Mouse (Mus musculus): ENCODE measurements around the gene Srsf10. TPM values are rescaled to one million over a fixed set of nuclear protein-coding genes. Genes with fewer than 3 reads are reported as not detected.

The Srsf10 gene
- 50.1 and 59.1 TPM in 2 replicates for polyA plus RNA-seq (2012; rRNA removed)

DNA sequence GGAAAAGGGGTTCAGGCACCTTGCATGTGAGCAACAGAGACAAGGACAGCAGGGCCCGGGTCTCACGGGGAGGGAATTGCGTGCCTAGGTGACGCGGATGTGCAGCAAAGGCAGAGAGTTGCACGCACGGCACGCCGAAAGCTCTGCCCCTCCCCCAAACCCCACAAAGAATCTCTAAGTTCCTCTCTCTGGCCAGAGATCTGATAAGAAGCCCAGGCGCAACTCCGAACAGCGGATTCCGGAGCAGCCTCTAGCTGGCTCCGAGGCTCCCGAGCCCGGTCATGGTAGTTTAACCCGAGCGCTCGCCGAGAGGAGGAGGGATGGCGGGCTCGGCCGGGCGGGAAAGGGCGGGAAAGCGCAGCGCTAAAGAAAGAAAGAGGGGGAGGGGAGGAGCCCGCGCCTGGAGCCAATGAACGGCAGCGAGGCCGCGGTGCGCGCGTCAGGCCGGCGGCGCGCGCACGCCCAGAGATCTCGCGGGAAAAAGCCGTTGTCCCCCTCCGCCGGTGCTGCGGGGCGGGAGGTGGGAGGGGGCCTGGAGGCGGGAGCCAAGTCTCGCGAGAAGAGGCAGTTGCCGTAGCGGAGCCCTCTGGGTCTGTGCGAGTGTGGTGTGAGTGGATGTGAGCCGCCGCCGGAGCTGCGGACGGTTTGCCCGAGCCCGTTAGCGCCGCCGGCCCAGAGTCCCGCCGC lies at the start of gene Srsf10:
Gene Srsf10, plus strand, starts transcription at position 212 of the 687 bp plus-strand sequence.

DNA sequence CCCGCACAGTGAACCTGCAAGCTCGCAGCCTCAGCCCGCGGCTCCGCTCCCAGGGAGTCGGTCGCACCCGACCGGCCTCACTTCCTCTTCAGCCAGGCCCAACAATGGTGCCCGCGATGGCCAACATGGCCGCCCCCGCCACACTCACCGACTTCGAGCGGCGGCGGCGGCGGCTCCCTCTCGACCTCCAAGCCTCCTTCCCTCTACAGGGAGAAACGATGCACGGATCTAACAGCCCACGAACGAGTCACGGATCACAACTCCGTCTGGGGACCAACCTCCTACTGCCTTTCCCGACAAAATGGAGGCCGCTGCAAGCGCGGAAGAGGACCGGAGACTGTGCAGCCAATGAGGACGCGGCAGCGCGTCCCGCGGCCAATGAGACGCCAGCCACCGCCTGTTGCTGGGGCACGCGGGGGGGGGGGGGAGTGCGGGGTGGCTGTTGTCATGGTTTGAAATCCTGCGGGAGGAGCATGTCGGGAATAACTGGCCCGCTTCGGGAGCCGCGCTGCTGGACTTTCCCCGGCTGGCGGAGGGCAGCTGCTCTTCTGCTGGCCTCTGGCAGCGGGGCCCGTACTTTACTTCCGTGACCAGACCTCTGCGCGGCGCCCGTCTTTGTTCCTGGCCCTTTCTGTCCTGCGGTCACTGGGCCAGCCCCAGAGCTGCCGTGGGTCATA lies 18.1 kb downstream of the Srsf10 start, which contains the start of gene Pnrc2:
Gene Pnrc2, minus strand, starts transcription at position 325 of the 677 bp plus-strand sequence.

DNA sequence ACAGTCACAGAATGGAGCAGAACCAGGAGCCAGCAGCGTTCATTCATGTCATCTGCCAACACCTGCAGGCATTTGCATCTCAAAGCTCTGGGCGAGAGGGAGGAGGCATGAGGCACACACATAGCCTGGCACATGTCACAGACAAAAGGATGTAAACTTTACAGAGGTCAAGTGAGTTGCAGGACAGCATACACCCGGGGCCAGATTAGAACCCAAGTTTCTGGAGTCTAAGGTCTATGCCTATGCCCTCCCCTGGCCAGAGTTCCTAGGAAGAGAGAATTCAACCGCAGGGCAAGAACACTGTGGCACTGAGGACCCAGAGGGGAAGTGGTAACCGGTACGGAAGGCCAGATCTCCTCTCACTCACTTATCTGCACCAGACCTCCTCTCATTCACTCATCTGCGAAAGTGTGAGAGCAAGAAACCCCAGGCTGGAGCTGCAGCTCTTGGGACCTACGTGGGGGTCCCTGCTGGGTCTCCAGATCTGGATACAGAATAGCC lies 39.6 kb downstream of the Srsf10 start, which contains the start of gene Cnr2:
Gene Cnr2, plus strand, starts transcription at position 324 of the 501 bp plus-strand sequence.

Other genes with a start within 250 kb of the Srsf10 start
- gene Ifnlr1, start 169.5 kb upstream of the Srsf10 start, polyA plus RNA-seq (2012; rRNA removed), result 0.08 and 0.09 TPM in 2 replicates
- 1.0 and 1.1 TPM in 2 replicates for gene Il22ra1, start 127.6 kb upstream of the Srsf10 start, polyA plus RNA-seq (2012; rRNA removed)
- 0.07 and 0.33 TPM in 2 replicates for gene Myom3, start 96.0 kb upstream of the Srsf10 start, polyA plus RNA-seq (2012; rRNA removed)
- gene Pnrc2, start 18.1 kb downstream of the Srsf10 start, polyA plus RNA-seq (2012; rRNA removed), result 47.9 and 52.3 TPM in 2 replicates
- gene Cnr2, start 39.6 kb downstream of the Srsf10 start, polyA plus RNA-seq (2012; rRNA removed), result 1.8 and 2.1 TPM in 2 replicates
- gene Fuca1, start 65.0 kb downstream of the Srsf10 start, polyA plus RNA-seq (2012; rRNA removed), result 11.9 and 12.6 TPM in 2 replicates
- 44.8 and 46.2 TPM in 2 replicates for gene Hmgcl, start 90.7 kb downstream of the Srsf10 start, polyA plus RNA-seq (2012; rRNA removed)
- gene Gale, start 108.0 kb downstream of the Srsf10 start, polyA plus RNA-seq (2012; rRNA removed), result 19.5 and 25.1 TPM in 2 replicates
- 24.8 and 26.6 TPM in 2 replicates for gene Lypla2, start 116.9 kb downstream of the Srsf10 start, polyA plus RNA-seq (2012; rRNA removed)
- 44.7 and 54.4 TPM in 2 replicates for gene Pithd1, start 131.5 kb downstream of the Srsf10 start, polyA plus RNA-seq (2012; rRNA removed)
- 15.9 and 18.6 TPM in 2 replicates for gene Eloa, start 166.0 kb downstream of the Srsf10 start, polyA plus RNA-seq (2012; rRNA removed)
- 859 and 885 TPM in 2 replicates for gene Rpl11, start 197.7 kb downstream of the Srsf10 start, polyA plus RNA-seq (2012; rRNA removed)

All from liver, embryonic 14 days (tissue).